Mouse (Mus musculus): ENCODE measurements around the gene Fam118b. TPM values are rescaled to one million over a fixed set of nuclear protein-coding genes. Genes with fewer than 3 reads are reported as not detected.
A peak's percentile ranks its signal among the peaks of the same experiment; 100 is the strongest.

Gene Fam118b
- total and polyA plus RNA-seq, 2 experiments from 2014 or later: 18.5 to 34.6 TPM

DNA sequence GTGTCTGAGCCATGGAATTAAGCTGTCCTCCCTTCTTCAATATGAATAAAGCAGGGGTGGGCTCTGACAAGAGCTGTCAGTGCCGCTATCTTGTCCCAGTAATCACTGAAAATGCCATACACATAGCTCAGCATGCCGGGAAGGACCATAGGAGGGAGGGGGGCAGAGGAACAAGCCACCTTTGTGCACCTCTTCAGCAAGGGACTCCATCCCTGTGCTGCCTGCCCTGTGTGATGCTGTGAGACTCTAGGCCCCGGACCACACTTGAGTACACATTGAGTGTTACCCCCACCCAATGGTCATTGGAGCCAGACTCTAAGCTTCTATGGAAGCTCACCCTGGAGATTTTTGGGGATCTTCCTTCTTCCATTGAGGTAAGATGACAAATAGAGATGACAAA lies 18.7 kb upstream of the Fam118b start:
- H3K4me2 ChIP-seq (ENCODE audit: low read depth, low read length): no peak overlapping the region
- no peak for TF ChIP-seq CTCF (IDR thresholded peaks at IDR 0.05; ENCODE audit: low read depth)
- DNase-seq (ENCODE audit: low spot score) (no peak), ATAC-seq (no peak)
- H3K27ac ChIP-seq: no peak overlapping the region
- H3K36me3 ChIP-seq (ENCODE audit: insufficient read depth, low read length): no peaks in the 10 kb centered on the region
- no peak overlapping the region for H3K4me3 ChIP-seq (ENCODE audit: low read length)
- no peak overlapping the region for H3K9ac ChIP-seq (replicated peaks; ENCODE audit: low read length)
- H3K4me1 ChIP-seq (ENCODE audit: insufficient read depth, low read length): no peaks in the 10 kb centered on the region
- WGBS: 70% methylated on average over 3 of the region's 3 CpGs
- no peaks in the 10 kb centered on the region for H3K9me3 ChIP-seq (ENCODE audit: low read length)
- H3K27me3 ChIP-seq (ENCODE audit: insufficient read depth, low read length): peaks cover 28% of the 10 kb centered on the region

GRCm38 (mm10) chr9:35284351-35284750 lies 16.7 kb upstream of the Fam118b start:
- H3K4me1 ChIP-seq (ENCODE audit: insufficient read depth, low read length): no peaks in the 10 kb centered on the region
- H3K9me3 ChIP-seq (ENCODE audit: low read length): no peaks in the 10 kb centered on the region
- no peak for DNase-seq (ENCODE audit: low spot score)
- H3K4me3 ChIP-seq (ENCODE audit: low read length): no peak overlapping the region
- no peak overlapping the region for H3K9ac ChIP-seq (replicated peaks; ENCODE audit: low read length)
- no peak for TF ChIP-seq CTCF (IDR thresholded peaks at IDR 0.05; ENCODE audit: low read depth)
- WGBS: 84% methylated on average over 4 of the region's 4 CpGs
- H3K27me3 ChIP-seq (ENCODE audit: insufficient read depth, low read length): peaks cover 28% of the 10 kb centered on the region
- H3K4me2 ChIP-seq (ENCODE audit: low read depth, low read length): no peak overlapping the region
- H3K36me3 ChIP-seq (ENCODE audit: insufficient read depth, low read length): no peaks in the 10 kb centered on the region
- H3K27ac ChIP-seq: no peak overlapping the region
- no peak for ATAC-seq

DNA sequence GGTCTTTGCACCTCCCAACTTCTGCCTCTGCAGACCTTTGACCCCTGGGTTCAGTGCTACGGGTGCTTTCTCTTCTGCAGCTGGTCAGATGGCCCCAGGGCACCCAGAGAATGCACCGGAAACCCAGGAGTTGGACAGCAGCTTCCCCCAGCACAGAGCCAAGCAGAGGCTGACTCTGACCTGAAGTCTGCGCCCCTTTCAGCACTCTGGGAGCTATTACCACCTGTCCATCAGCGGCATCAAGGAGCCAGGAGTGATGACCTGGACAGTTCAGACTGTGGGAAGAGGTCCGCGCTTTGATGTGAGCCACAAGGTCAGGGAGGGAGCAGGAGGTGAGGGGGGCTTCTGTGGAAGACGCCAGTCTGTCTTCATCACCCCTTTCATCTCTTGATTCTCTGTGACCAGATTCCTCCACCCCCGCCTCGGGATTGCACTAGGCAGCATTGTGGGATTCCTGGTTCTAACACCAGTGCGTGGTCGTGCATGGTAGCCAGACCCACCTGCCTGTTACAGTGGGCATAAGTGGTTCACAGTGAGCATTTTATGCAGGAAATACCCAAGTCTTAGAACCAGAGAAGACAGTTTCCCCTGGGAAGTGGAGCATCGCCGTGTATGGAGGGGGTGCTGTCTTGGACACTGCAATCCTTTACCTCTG lies 15.9 kb upstream of the Fam118b start:
- WGBS: 60% methylated on average over 13 of the region's 13 CpGs

GRCm38 (mm10) chr9:35282851-35283200 lies 15.2 kb upstream of the Fam118b start:
- Histone ChIP-seq H3K9ac (replicated peaks; ENCODE audit: low read length) (no peak overlapping the region), H3K4me2 (ENCODE audit: low read depth, low read length) (no peak overlapping the region), H3K27ac (no peak overlapping the region), H3K36me3 (ENCODE audit: insufficient read depth, low read length) (no peaks in the 10 kb centered on the region), H3K4me3 (ENCODE audit: low read length) (no peak overlapping the region), H3K4me1 (ENCODE audit: insufficient read depth, low read length) (no peaks in the 10 kb centered on the region), H3K27me3 (ENCODE audit: insufficient read depth, low read length) (peaks cover 21% of the 10 kb centered on the region), H3K9me3 (ENCODE audit: low read length) (no peaks in the 10 kb centered on the region)
- no peak for TF ChIP-seq CTCF (IDR thresholded peaks at IDR 0.05; ENCODE audit: low read depth)
- WGBS: 54% methylated on average over 5 of the region's 5 CpGs
- peak; percentile 41; the same call in 1 of the 2 replicates for ATAC-seq
- no peak for DNase-seq (ENCODE audit: low spot score)

More for the DNA sequence above, 15.9 kb upstream of the Fam118b start:
- no peak for DNase-seq (ENCODE audit: low spot score)
- no peak overlapping the region for H3K4me3 ChIP-seq (ENCODE audit: low read length)
- no peak overlapping the region for H3K9ac ChIP-seq (replicated peaks; ENCODE audit: low read length)
- peaks cover 23% of the 10 kb centered on the region for H3K27me3 ChIP-seq (ENCODE audit: insufficient read depth, low read length)
- no peak overlapping the region for H3K4me2 ChIP-seq (ENCODE audit: low read depth, low read length)
- no peaks in the 10 kb centered on the region for H3K4me1 ChIP-seq (ENCODE audit: insufficient read depth, low read length)
- H3K9me3 ChIP-seq (ENCODE audit: low read length): no peaks in the 10 kb centered on the region
- no peak for TF ChIP-seq CTCF (IDR thresholded peaks at IDR 0.05; ENCODE audit: low read depth)
- ATAC-seq: no peak
- H3K27ac ChIP-seq: no peak overlapping the region
- no peaks in the 10 kb centered on the region for H3K36me3 ChIP-seq (ENCODE audit: insufficient read depth, low read length)

GRCm38 (mm10) chr9:35282006-35282850 lies 14.6 kb upstream of the Fam118b start:
- TF ChIP-seq CTCF (IDR thresholded peaks at IDR 0.05; ENCODE audit: low read depth): peak; percentile 90
- peak; percentile 58; the same call in 1 of the 2 replicates for ATAC-seq
- DNase-seq (ENCODE audit: low spot score): peak; percentile 79
- no peak overlapping the region for H3K4me3 ChIP-seq (ENCODE audit: low read length)
- H3K9me3 ChIP-seq (ENCODE audit: low read length): no peaks in the 10 kb centered on the region
- H3K36me3 ChIP-seq (ENCODE audit: insufficient read depth, low read length): no peaks in the 10 kb centered on the region
- peaks cover 17% of the 10 kb centered on the region for H3K27me3 ChIP-seq (ENCODE audit: insufficient read depth, low read length)
- H3K4me1 ChIP-seq (ENCODE audit: insufficient read depth, low read length): no peaks in the 10 kb centered on the region
- H3K27ac ChIP-seq: no peak overlapping the region
- WGBS: 13% methylated on average over 5 of the region's 5 CpGs
- H3K4me2 ChIP-seq (ENCODE audit: low read depth, low read length): no peak overlapping the region
- H3K9ac ChIP-seq (replicated peaks; ENCODE audit: low read length): no peak overlapping the region

DNA sequence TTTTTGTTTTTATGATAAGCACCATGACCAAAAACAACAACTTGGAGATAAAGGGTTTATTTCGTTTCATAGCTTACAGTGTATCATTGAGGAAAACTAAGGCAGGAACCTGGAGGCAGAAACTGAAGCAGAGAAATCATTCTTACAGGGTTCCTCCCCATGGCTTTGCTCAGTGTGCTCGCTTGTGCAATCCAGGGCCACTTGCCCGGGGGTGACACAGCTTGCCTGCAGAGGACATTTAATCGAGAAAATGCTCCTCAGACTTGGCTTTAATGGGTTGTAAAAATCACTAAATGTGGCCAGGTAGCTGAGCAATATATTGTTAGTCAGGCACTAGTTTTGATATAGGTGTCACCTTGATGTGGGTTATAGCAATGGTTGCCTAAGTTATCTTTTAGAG lies 10.8 kb upstream of the Fam118b start:
- TF ChIP-seq CTCF (IDR thresholded peaks at IDR 0.05; ENCODE audit: low read depth): no peak
- 83% methylated on average over 4 of the region's 4 CpGs for WGBS
- H3K36me3 ChIP-seq (ENCODE audit: insufficient read depth, low read length): peaks cover 9% of the 10 kb centered on the region
- H3K4me3 ChIP-seq (ENCODE audit: low read length): no peak overlapping the region
- no peak overlapping the region for H3K4me2 ChIP-seq (ENCODE audit: low read depth, low read length)
- H3K9me3 ChIP-seq (ENCODE audit: low read length): no peaks in the 10 kb centered on the region
- H3K27ac ChIP-seq: no peak overlapping the region
- DNase-seq (ENCODE audit: low spot score) (no peak), ATAC-seq (no peak)
- H3K4me1 ChIP-seq (ENCODE audit: insufficient read depth, low read length): no peaks in the 10 kb centered on the region
- no peaks in the 10 kb centered on the region; the same call in 1 of the 2 replicates for H3K27me3 ChIP-seq (ENCODE audit: insufficient read depth, low read length)
- H3K9ac ChIP-seq (replicated peaks; ENCODE audit: low read length): no peak overlapping the region

Data from hindbrain, postnatal 0 days (tissue).